Mouse (Mus musculus) hindbrain, embryonic 14.5 days (tissue): ENCODE results near the gene Galnt16. TPM values are rescaled to one million over a fixed set of nuclear protein-coding genes. Genes with fewer than 3 reads are reported as not detected.

Source experiments
- ATAC-seq: fragments of 200-750 bp; cut with Nextera tagmentation; 2 replicates; pipeline ENCODE4 v1.8.0; 2017; ENCODE audit warnings: moderate number of reproducible peaks, mild to moderate bottlenecking, moderate TSS enrichment, moderate library complexity; ENCODE audit not compliant: low FRiP score
- DNase-seq: peaks from one replicate; pipeline ENCODE4 v3.0.0-alpha.2; 2015; ENCODE audit warnings: low spot score
- H3K27ac ChIP-seq: fragments of 300-500 bp; sonication (generic); 2 replicates; pipeline ENCODE4 v1.5.1; 2014; ENCODE audit warnings: mild to moderate bottlenecking, moderate library complexity
- H3K27me3 ChIP-seq: fragments of 300-500 bp; sonication (generic); 2 replicates; pipeline ENCODE4 v1.6.1; 2014; ENCODE audit warnings: mild to moderate bottlenecking, low read length, mixed read lengths; ENCODE audit not compliant: control insufficient read depth, insufficient read depth
- H3K36me3 ChIP-seq: fragments of 300-500 bp; sonication (generic); replicated peaks from 2 replicates; pipeline ENCODE4 v1.6.1; 2014; ENCODE audit not compliant: control insufficient read depth, insufficient read depth
- H3K4me1 ChIP-seq: fragments of 300-500 bp; sonication (generic); replicated peaks from 2 replicates; pipeline ENCODE4 v1.6.1; 2014; ENCODE audit warnings: antibody characterized with exemption, low read length, mixed read lengths; ENCODE audit not compliant: control insufficient read depth, insufficient read depth
- H3K4me2 ChIP-seq: fragments of 300-500 bp; sonication (generic); replicated peaks from 2 replicates; pipeline ENCODE4 v1.6.1; 2014; ENCODE audit warnings: mild to moderate bottlenecking, moderate library complexity
- H3K4me3 ChIP-seq: fragments of 300-500 bp; sonication (generic); replicated peaks from 2 replicates; pipeline ENCODE4 v1.5.1; 2014; ENCODE audit warnings: mild to moderate bottlenecking, low read length
- H3K9ac ChIP-seq: fragments of 300-500 bp; sonication (generic); 2 replicates; pipeline ENCODE4 v1.6.1; 2014
- H3K9me3 ChIP-seq: fragments of 300-500 bp; sonication (generic); 2 replicates; pipeline ENCODE4 v1.6.1; 2016; ENCODE audit warnings: low read length; ENCODE audit not compliant: control insufficient read depth
- WGBS: fragments of 180-500 bp; shearing (Covaris S2); extraction: QIAGEN DNeasy Blood & Tissue Kit; methylation state at CpG from one replicate; pipeline ENCODE4 v1.1.7; 2014; 5-methylcytosine and 5-hydroxymethylcytosine counted together
- polyA plus RNA-seq: library from polyadenylated mRNA; unstranded; fragments of >200 nt; fragmentation: Nextera tagmentation; extraction: Ambion mirVana; gene quantifications from 2 replicates; pipeline ENCODE4 v1.2.1, GENCODE M21; 2014

The Galnt16 gene
- 20.2 and 21.2 TPM in 2 replicates for polyA plus RNA-seq

DNA sequence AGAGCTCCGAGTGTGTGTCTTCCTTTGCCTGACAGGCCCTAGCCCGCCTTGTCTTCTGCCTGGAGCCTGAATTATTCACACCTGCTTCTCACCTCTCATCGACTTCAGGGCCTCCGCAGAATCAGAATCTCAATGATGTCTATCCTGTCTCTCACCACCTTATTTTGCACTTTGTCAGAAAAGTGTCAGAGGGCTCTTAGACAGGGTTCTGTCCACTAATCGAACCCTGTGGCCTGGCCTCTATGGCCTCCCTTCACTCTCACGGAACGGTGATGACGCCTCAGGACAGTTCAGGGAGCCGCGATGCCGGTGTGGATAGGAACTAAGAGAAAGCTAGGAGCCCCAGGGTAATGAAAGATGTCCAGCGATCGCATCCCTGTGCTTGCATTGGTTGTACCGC lies at the start of gene Galnt16:
Gene Galnt16, plus strand, starts transcription at position 301 of the 400 bp plus-strand sequence.
- peaks cover 32% of the 10 kb centered on the region for H3K4me1 ChIP-seq
- H3K4me2 ChIP-seq = peak within 1 kb of the TSS; percentile 97
- H3K9ac ChIP-seq = peak within 1 kb of the TSS; percentile 71
- ATAC-seq = no peak
- peaks cover 15% of the 10 kb centered on the region for H3K27me3 ChIP-seq
- no peak for DNase-seq
- H3K36me3 ChIP-seq = no peaks in the 10 kb centered on the region
- H3K4me3 ChIP-seq = peak within 1 kb of the TSS; percentile 83
- 5% methylated on average over 14 of the region's 14 CpGs for WGBS
- no peaks in the 10 kb centered on the region for H3K9me3 ChIP-seq
- peak within 1 kb of the TSS; percentile 86 for H3K27ac ChIP-seq

DNA sequence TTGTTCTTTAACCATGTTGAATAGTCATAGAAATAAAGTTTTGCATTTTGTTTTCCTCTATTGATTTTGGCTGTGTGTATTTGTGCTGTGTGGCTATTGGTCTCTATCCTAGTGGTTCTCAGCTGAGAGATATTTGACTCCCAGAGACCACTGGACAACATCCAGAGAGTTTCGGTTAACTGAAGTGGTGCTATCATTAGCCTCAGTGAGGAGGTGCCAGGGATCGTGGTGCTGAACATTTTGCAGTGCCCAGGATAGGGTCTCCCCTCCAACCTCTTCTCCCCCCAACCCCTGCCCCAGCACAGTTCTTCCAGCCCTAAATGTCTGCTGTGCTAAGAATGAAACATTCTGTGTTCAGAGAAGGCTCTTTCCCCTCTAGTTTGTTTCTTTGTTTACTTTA lies 47.9 kb upstream of the Galnt16 start:
- Histone ChIP-seq H3K4me3 (no peak overlapping the region), H3K4me1 (no peaks in the 10 kb centered on the region), H3K27ac (no peak overlapping the region), H3K9ac (no peak overlapping the region), H3K9me3 (no peaks in the 10 kb centered on the region), H3K36me3 (no peaks in the 10 kb centered on the region), H3K27me3 (no peaks in the 10 kb centered on the region), H3K4me2 (no peak overlapping the region)
- ATAC-seq = no peak
- no peak for DNase-seq
- WGBS = 87% methylated on average over 2 of the region's 2 CpGs

DNA sequence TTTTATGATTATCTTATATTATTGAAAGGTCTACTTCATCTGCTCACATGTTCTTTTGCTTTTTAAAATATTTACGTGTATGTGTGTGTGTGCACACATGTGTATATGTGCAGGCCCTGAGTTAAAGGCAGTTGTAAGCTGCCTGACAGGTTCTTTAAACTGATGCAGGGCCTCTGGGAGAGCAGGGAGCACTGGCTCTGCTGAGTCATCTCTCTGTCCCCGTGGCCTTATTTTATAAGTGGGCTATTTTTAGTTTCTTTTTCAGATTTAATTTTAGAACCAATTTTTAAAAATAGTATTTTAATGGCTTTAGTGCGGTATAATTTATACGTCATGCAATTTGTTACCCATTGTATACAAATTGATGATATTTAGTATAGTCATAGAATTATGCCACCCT lies 46.2 kb upstream of the Galnt16 start:
- Histone ChIP-seq H3K27ac (no peak overlapping the region), H3K9me3 (no peaks in the 10 kb centered on the region), H3K4me1 (no peaks in the 10 kb centered on the region), H3K4me2 (no peak overlapping the region), H3K4me3 (no peak overlapping the region), H3K27me3 (no peaks in the 10 kb centered on the region), H3K9ac (no peak overlapping the region), H3K36me3 (peaks cover 10% of the 10 kb centered on the region)
- ATAC-seq (no peak), DNase-seq (no peak)
- 86% methylated on average over 4 of the region's 4 CpGs for WGBS

DNA sequence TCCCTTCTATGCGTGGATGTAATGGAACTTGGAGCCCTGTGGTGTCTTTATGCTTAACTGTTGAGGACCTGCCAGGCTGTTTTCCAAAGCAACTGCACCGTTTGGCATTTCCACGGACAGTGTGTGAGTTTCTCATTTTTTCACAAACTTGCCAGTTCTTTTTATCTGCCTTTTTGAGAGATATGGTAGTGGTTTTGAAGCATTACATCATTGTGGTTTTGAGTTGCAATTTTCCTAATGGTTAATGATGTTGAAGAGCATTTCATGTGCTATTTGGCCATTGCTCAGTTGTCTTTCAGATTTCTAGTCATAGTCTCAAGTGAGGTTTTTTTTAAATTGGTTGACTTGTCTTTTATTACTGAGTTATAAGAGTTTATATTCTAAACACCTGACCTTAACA lies 44.3 kb upstream of the Galnt16 start:
- ATAC-seq (no peak), DNase-seq (no peak)
- Histone ChIP-seq H3K9ac (no peak overlapping the region), H3K9me3 (no peaks in the 10 kb centered on the region), H3K27ac (no peak overlapping the region), H3K27me3 (no peaks in the 10 kb centered on the region), H3K36me3 (peaks cover 11% of the 10 kb centered on the region), H3K4me1 (no peaks in the 10 kb centered on the region), H3K4me3 (no peak overlapping the region), H3K4me2 (no peak overlapping the region)
- WGBS = 87% methylated on average over 3 of the region's 3 CpGs

DNA sequence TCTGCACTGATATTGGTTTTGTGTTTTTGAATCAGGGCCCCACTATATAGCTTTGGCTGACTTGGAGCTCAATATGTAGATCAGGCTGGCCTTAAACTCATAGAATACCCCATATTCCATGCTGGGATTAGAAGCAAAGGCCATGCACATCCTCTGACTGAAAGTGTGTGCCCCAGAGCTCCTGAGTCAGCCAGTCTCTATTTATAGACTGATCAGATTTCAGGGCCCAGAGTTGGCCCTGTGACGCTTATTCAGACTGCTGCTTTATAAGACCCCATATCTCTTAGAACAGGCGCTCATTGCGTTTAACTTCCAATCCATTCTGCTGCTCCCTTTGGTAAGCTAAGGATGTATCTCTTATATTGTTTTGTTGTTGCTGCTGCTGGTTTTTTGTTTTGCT lies 38.1 kb upstream of the Galnt16 start:
- no peak for ATAC-seq
- H3K27ac ChIP-seq = no peak overlapping the region
- no peak overlapping the region for H3K4me2 ChIP-seq
- no peak overlapping the region for H3K4me3 ChIP-seq
- 89% methylated on average over 3 of the region's 3 CpGs for WGBS
- no peaks in the 10 kb centered on the region for H3K9me3 ChIP-seq
- H3K36me3 ChIP-seq = peaks cover 54% of the 10 kb centered on the region
- no peak overlapping the region for H3K9ac ChIP-seq
- H3K27me3 ChIP-seq = no peaks in the 10 kb centered on the region
- no peak for DNase-seq
- H3K4me1 ChIP-seq = no peaks in the 10 kb centered on the region

DNA sequence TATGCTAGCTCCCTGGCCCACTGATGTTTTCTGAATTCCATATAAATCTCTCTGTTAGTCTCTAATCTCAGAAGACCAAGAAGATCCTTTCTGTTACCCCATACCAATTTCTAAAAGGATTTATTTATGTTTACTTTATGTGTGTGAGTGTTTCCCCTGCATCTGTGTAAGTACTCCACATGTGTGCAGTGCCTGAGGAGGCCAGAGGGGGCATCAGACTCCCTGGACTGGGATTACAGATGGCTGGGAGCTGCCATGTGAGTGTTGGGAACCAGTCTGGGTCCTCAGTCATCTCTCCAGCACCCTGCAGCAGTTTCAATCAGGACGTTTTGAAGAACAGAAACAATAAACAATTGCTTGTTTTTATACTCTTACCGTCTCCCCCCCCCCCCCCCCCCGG lies 34.7 kb upstream of the Galnt16 start:
- H3K27ac ChIP-seq = no peak overlapping the region
- no peak overlapping the region for H3K4me2 ChIP-seq
- 83% methylated on average over 3 of the region's 3 CpGs for WGBS
- ATAC-seq (no peak), DNase-seq (no peak)
- H3K4me1 ChIP-seq = no peaks in the 10 kb centered on the region
- no peak overlapping the region for H3K4me3 ChIP-seq
- no peaks in the 10 kb centered on the region for H3K9me3 ChIP-seq
- no peaks in the 10 kb centered on the region for H3K27me3 ChIP-seq
- no peak overlapping the region for H3K9ac ChIP-seq
- H3K36me3 ChIP-seq = peaks cover 73% of the 10 kb centered on the region

DNA sequence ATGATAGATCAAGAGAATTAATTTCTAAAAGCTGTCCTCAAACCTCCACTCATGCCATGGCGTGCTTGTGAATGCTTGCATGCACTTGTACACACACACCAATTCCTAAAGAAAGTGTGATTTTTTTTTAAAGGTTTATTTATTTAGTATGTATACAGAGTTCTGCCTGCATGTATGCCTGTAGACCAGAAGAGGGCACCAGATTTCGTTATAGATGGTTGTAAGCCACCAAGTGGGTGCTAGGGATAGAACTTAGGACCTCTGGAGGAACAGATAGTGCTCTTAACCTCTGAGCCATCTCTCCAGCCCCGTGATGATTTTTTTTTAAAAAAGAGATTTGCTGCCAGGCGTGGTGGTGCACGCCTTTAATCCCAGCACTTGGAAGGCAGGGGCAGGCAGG lies 24.8 kb upstream of the Galnt16 start:
- 93% methylated on average over 5 of the region's 5 CpGs for WGBS
- no peak for DNase-seq
- no peaks in the 10 kb centered on the region for H3K4me1 ChIP-seq
- H3K36me3 ChIP-seq = peaks cover 66% of the 10 kb centered on the region
- H3K27ac ChIP-seq = no peak overlapping the region
- no peak for ATAC-seq
- H3K4me2 ChIP-seq = no peak overlapping the region
- H3K9me3 ChIP-seq = no peaks in the 10 kb centered on the region
- no peak overlapping the region for H3K9ac ChIP-seq
- H3K4me3 ChIP-seq = no peak overlapping the region
- no peaks in the 10 kb centered on the region for H3K27me3 ChIP-seq

DNA sequence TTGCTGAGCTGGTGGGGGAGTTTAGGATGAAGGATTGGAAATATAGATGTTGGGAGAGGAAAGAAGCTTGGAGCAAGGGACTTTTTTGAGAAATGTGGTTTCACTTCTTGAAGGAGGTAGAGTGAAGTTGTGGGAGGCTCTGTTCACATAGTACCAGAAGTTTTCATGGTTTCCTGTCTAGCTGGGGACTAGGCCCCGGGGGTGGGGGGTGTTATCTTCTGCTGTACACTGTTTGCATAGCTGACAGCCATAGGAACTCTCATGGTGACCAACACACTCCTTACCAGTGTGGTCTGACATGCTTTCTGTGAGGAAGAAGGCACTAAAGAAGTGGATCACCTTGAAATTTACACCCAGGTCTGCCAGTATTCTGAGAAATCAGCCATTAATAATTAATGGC lies 22.4 kb upstream of the Galnt16 start:
- H3K9ac ChIP-seq = no peak overlapping the region
- no peak overlapping the region for H3K4me2 ChIP-seq
- H3K36me3 ChIP-seq = peaks cover 45% of the 10 kb centered on the region
- no peak overlapping the region for H3K4me3 ChIP-seq
- H3K27me3 ChIP-seq = no peaks in the 10 kb centered on the region
- no peaks in the 10 kb centered on the region for H3K4me1 ChIP-seq
- DNase-seq (no peak), ATAC-seq (no peak)
- WGBS = 94% methylated on average over 1 of the region's 1 CpGs
- H3K9me3 ChIP-seq = no peaks in the 10 kb centered on the region
- no peak overlapping the region for H3K27ac ChIP-seq

DNA sequence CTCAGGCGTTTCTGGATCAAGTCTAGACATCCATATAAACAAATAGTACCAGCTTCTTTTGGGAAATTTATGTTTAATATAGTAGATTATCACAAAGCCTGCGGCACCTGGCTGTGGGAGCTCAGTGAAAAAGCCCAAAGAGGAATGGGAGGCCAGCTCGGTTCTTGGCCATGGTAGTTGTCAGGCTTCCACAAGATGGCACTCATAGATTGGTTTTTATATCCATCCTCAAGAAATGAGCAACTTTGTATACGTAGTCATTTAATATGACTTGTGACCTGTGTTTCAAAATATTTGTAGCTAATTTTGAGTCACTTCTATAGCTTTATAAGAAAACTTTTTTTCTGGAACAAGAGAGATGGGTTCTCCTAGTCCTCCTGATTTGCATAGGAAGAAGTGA lies 19.7 kb upstream of the Galnt16 start:
- no peak overlapping the region for H3K4me2 ChIP-seq
- peaks cover 22% of the 10 kb centered on the region for H3K36me3 ChIP-seq
- DNase-seq (peak; percentile 59), ATAC-seq (no peak)
- H3K27me3 ChIP-seq = no peaks in the 10 kb centered on the region
- H3K4me3 ChIP-seq = no peak overlapping the region
- 59% methylated on average over 4 of the region's 4 CpGs for WGBS
- no peaks in the 10 kb centered on the region for H3K4me1 ChIP-seq
- H3K9ac ChIP-seq = no peak overlapping the region
- no peak overlapping the region for H3K27ac ChIP-seq
- no peaks in the 10 kb centered on the region for H3K9me3 ChIP-seq

DNA sequence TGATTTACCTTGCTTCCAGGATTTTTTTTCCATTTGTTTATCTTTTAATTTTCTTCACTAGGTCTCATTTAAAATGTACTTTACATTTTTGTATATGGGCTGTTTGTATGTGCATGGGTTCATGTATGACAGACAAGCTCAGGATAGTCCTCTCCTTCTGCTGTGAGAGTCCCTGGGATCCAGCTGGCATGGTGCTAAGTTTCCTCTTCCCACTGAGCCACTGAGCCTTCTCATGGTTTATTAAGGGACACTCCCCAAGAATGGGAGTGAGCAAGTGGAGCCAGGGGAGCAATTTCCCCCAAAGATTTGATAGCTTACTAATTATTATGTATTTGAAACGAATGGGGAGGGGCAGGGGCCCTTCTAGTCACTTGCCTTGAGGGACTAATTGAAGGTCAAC lies 17.6 kb upstream of the Galnt16 start:
- WGBS = 56% methylated on average over 1 of the region's 1 CpGs
- ATAC-seq (no peak), DNase-seq (no peak)
- no peaks in the 10 kb centered on the region for H3K27me3 ChIP-seq
- H3K27ac ChIP-seq = no peak overlapping the region
- H3K4me3 ChIP-seq = no peak overlapping the region
- H3K9me3 ChIP-seq = no peaks in the 10 kb centered on the region
- H3K9ac ChIP-seq = no peak overlapping the region
- peaks cover 14% of the 10 kb centered on the region for H3K36me3 ChIP-seq
- no peaks in the 10 kb centered on the region for H3K4me1 ChIP-seq
- H3K4me2 ChIP-seq = no peak overlapping the region
